Mouse (Mus musculus): ENCODE data around the gene Slc9b1. TPM values are rescaled to one million over a fixed set of nuclear protein-coding genes. Genes with fewer than 3 reads are reported as not detected.

Gene Slc9b1
- total RNA-seq, 2 experiments from 2014 or later: 0.62 TPM; not detected in 1

- intact Hi-C loops (cut with DNase I): no loop called here
Measured at GRCm38 (mm10) chr3:135375836-135376235, 28.0 kb downstream of the Slc9b1 start.

DNA sequence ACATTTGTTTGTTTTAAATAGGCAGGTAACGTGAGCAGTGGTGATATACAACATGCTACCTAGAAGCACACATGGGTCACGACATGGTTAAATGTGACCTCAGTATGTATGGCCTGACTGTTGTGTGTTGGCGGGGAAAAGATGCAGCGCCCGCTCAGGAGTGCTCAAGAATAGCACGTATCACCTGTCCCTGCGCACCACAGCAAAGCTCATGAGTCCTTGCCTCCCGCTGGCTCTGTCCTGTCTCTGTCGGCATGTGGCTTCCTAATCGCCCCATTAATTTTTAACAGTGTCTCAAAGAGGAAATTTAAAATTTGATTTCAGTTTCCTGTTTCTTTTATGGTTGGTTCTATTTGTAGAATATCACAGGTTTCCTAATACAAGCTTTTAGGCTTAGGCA, 29.6 kb downstream of the Slc9b1 start:
- DNase-seq (ENCODE audit: low spot score in 2 of 2): no peak
- intact Hi-C loops (cut with DNase I): no loop called here

More at GRCm38 (mm10) chr3:135375836-135376235, 28.0 kb downstream of the Slc9b1 start:
- DNase-seq (ENCODE audit: low spot score in 2 of 2): no peak

- intact Hi-C loops (cut with DNase I): no loop called here
- no peak for DNase-seq (ENCODE audit: low spot score in 2 of 2)
Measured at GRCm38 (mm10) chr3:135379868-135380267, 32.0 kb downstream of the Slc9b1 start.

GRCm38 (mm10) chr3:135393186-135393585, 45.4 kb downstream of the Slc9b1 start:
- no peak for DNase-seq (ENCODE audit: low spot score in 2 of 2)
- intact Hi-C loops (cut with DNase I): no loop called here

- DNase-seq (ENCODE audit: low spot score in 2 of 2): no peak
- intact Hi-C loops (cut with DNase I): no loop called here
Measured at GRCm38 (mm10) chr3:135395085-135395484, 47.3 kb downstream of the Slc9b1 start.

GRCm38 (mm10) chr3:135396081-135396480, 48.3 kb downstream of the Slc9b1 start:
- DNase-seq (ENCODE audit: low spot score in 2 of 2): no peak
- intact Hi-C loops (cut with DNase I): no loop called here

GRCm38 (mm10) chr3:135397112-135397511, 49.3 kb downstream of the Slc9b1 start:
- intact Hi-C loops (cut with DNase I): no loop called here
- DNase-seq (ENCODE audit: low spot score in 2 of 2): no peak

GRCm38 (mm10) chr3:135402201-135402658, 54.4 kb downstream of the Slc9b1 start:
- intact Hi-C loops (cut with DNase I): loop anchor here (2.0 to 10.0 kb wide), 3 partner anchors 107 to 329 kb away; no protein-coding TSS in a partner anchor
- peak; percentile 88 to 90 for DNase-seq (ENCODE audit: low spot score in 2 of 2)

GRCm38 (mm10) chr3:135403211-135403610, 55.4 kb downstream of the Slc9b1 start:
- intact Hi-C loops (cut with DNase I): loop anchor here (2.0 to 10.0 kb wide), 3 partner anchors 108 to 328 kb away; no protein-coding TSS in a partner anchor
- DNase-seq (ENCODE audit: low spot score in 2 of 2): peak in 1 of 2 experiments; percentile 20

GRCm38 (mm10) chr3:135403856-135404255, 56.0 kb downstream of the Slc9b1 start:
- DNase-seq (ENCODE audit: low spot score in 2 of 2): no peak
- intact Hi-C loops (cut with DNase I): loop anchor here (2.0 to 10.0 kb wide), 3 partner anchors 109 to 327 kb away; no protein-coding TSS in a partner anchor

- intact Hi-C loops (cut with DNase I): loop anchor here (5.0 to 10.0 kb wide), 2 partner anchors 110 to 178 kb away; no protein-coding TSS in a partner anchor
- no peak for DNase-seq (ENCODE audit: low spot score in 2 of 2)
Measured at GRCm38 (mm10) chr3:135404599-135404998, 56.8 kb downstream of the Slc9b1 start.

- intact Hi-C loops (cut with DNase I): loop anchor here (10.0 kb wide), 1 partner anchor 113 kb away; no protein-coding TSS in a partner anchor
- DNase-seq (ENCODE audit: low spot score in 2 of 2): no peak
Measured at GRCm38 (mm10) chr3:135407351-135407750, 59.5 kb downstream of the Slc9b1 start.

GRCm38 (mm10) chr3:135409219-135409618, 61.4 kb downstream of the Slc9b1 start:
- intact Hi-C loops (cut with DNase I): loop anchor here (10.0 kb wide), 1 partner anchor 114 kb away; no protein-coding TSS in a partner anchor

DNA sequence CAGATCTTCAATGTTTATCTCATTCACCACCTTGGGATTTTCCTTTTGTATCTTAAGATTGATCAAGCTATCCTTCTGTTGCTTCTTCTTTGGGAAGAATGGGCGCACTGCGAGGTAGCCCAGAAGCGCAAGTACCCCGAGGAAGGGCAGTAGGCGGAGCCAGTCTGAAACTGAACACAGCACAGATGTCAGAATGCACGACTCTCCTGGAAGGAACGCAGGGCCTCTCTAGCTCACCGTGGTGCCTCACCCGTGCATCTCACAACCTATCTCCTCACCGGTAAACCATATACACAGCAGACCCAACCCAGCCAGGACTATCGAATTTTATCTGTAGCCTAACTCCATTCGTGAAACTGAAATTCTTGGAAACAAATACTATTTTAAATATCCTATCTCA, 63.2 kb downstream of the Slc9b1 start:
- DNase-seq (ENCODE audit: low spot score in 2 of 2): no peak
- intact Hi-C loops (cut with DNase I): no loop called here

More at GRCm38 (mm10) chr3:135409219-135409618, 61.4 kb downstream of the Slc9b1 start:
- DNase-seq (ENCODE audit: low spot score in 2 of 2): no peak

- DNase-seq (ENCODE audit: low spot score in 2 of 2): no peak
- intact Hi-C loops (cut with DNase I): no loop called here
Measured at GRCm38 (mm10) chr3:135411824-135412223, 64.0 kb downstream of the Slc9b1 start.

DNA sequence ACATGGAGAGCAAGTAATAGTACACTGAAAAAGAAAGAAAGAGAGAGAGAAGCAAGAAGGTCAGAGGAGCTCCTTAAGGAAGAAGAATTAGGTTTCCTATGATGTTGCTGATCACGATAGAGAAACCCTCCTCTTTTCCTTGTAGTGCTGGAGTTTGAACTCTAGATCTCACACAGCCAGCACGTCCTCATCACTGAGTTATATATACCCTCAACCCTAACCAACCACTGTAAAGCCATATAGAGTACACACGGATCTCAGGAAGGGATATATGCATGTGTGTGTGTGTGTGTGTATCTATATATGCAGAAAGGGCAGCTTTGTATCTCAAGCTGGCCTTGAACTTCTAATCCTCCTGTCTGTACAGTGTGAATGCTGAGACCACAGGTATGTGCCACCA, 69.4 kb downstream of the Slc9b1 start:
- no peak for DNase-seq (ENCODE audit: low spot score in 2 of 2)
- intact Hi-C loops (cut with DNase I): no loop called here

DNA sequence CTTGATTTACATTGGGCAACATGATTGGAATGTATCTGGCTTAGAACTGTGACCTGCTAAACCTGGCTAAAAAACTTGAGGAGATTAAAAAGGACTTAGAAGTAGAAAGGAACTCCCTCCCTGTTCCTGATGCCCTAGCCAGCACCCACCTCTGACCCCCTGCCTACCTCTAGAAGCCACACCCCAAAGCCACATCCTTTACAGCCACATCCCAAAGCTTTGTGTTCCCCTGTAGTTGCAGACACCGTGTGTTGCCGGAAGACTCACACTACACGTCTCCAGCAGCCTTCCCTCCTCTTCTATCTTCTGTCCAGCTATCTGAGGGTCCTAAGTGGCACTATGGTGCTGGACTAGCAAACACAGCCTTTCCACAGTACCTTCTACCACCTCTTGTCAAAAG, 70.0 kb downstream of the Slc9b1 start:
- intact Hi-C loops (cut with DNase I): no loop called here
- no peak for DNase-seq (ENCODE audit: low spot score in 2 of 2)

DNA sequence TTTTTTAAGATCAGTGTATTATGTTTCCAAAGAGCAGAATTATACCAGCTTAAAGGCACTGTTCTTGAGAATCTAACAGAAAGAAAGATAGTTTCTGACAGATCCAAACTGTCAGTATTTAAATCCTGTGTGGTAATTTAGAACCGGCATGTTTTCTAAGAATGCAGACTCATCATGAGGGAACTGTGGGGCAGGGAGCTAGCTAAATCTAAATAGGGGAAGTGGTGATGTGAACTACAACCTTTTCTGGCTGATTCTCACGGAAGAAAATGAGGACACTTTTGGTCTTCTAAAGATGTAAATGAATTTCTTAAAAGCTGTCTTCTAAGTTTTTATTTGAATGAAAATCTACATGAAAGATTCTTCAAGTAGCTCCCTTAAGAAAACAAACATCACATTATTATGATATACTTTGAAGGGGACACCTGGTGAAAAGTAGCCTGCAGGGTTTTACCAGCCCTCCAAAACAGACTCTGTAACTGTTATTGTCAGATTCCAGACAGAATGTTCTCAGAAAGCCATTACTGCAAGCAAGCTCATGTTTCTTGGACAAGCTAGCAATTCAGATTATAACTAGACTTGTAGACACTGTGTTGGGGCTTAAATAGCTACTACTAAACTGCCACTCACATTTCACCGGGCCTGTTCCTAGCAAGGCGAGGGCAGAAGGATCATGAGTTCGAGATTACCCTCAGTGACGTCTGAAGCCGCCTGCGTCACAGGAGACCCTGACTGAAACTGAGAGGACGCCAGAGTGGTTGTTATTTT, 72.9 kb downstream of the Slc9b1 start:
- no peak for DNase-seq (ENCODE audit: low spot score in 2 of 2)
- intact Hi-C loops (cut with DNase I): no loop called here

GRCm38 (mm10) chr3:135421310-135421594, 73.4 kb downstream of the Slc9b1 start:
- intact Hi-C loops (cut with DNase I): no loop called here

DNA sequence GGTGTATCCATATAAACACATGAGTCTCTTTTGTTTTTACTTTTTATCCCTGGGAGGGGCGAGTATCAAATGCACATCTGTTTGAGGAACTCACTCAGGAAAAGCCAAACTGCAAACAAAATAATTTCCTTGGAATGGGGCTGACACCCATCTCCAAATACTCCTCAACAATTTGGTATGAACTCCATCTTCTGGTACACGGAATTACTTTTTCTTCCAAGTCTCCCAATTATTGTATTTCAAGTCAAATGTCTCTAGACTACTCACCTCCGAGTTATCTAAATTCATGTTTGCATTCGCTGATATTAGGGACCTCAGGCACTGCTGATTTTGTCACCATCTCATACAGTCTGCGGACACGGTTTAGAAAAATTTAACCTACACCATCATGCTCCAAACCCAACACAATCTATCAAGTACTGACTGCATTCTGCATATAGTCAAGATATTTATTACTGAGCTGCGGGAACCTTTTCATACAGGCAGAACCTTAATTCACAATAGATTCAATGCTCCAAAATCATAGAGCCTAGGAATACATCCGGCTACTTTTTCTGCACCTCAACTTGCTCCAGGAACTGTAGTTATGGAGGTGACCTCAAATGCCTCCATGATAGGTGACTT, 74.5 kb downstream of the Slc9b1 start:
- DNase-seq (ENCODE audit: low spot score in 2 of 2): no peak
- intact Hi-C loops (cut with DNase I): no loop called here

More at GRCm38 (mm10) chr3:135421310-135421594, 73.4 kb downstream of the Slc9b1 start:
- DNase-seq (ENCODE audit: low spot score in 2 of 2): no peak
